Mouse (Mus musculus) hindbrain, postnatal 0 days (tissue): Measurements from ENCODE around the gene Lemd1. TPM values are rescaled to one million over a fixed set of nuclear protein-coding genes. Genes with fewer than 3 reads are reported as not detected.

Experiments
- ATAC-seq: fragments of 200-750 bp; cut with Nextera tagmentation; 2 replicates; pipeline ENCODE4 v1.8.0; 2017; ENCODE audit warnings: mild to moderate bottlenecking, moderate TSS enrichment, moderate library complexity
- DNase-seq: peaks from one replicate; pipeline ENCODE4 v3.0.0-alpha.2; 2015; ENCODE audit warnings: low spot score
- H3K27ac ChIP-seq: fragments of 300-500 bp; sonication (generic); 2 replicates; pipeline ENCODE4 v1.5.1; 2014; ENCODE audit warnings: mild to moderate bottlenecking
- H3K27me3 ChIP-seq: fragments of 300-500 bp; sonication (generic); 2 replicates; pipeline ENCODE4 v1.6.1; 2014; ENCODE audit warnings: low read length, mixed read lengths; ENCODE audit not compliant: insufficient read depth
- H3K36me3 ChIP-seq: fragments of 300-500 bp; sonication (generic); 2 replicates; pipeline ENCODE4 v1.6.1; 2014; ENCODE audit warnings: low read length, mixed read lengths; ENCODE audit not compliant: insufficient read depth
- H3K4me1 ChIP-seq: fragments of 300-500 bp; sonication (generic); 2 replicates; pipeline ENCODE4 v1.6.1; 2014; ENCODE audit warnings: antibody characterized with exemption, low read length, mixed read lengths; ENCODE audit not compliant: insufficient read depth
- H3K4me2 ChIP-seq: fragments of 300-500 bp; sonication (generic); 2 replicates; pipeline ENCODE4 v1.6.1; 2014; ENCODE audit warnings: low read depth, mild to moderate bottlenecking, low read length, moderate library complexity, mixed read lengths
- H3K4me3 ChIP-seq: fragments of 300-500 bp; sonication (generic); 2 replicates; pipeline ENCODE4 v1.5.1; 2014; ENCODE audit warnings: low read length
- H3K9ac ChIP-seq: fragments of 300-500 bp; sonication (generic); replicated peaks from 2 replicates; pipeline ENCODE4 v1.6.1; 2014; ENCODE audit warnings: mild to moderate bottlenecking, low read length, moderate library complexity, mixed read lengths
- H3K9me3 ChIP-seq: fragments of 300-500 bp; sonication (generic); 2 replicates; pipeline ENCODE4 v1.6.1; 2016; ENCODE audit warnings: low read length, mixed read lengths
- CTCF ChIP-seq: IDR thresholded peaks from 2 replicates; pipeline ENCODE4 v1.5.1; 2016; ENCODE audit warnings: antibody characterized with exemption, control low read depth, low read depth
- WGBS: fragments of 180-500 bp; shearing (Covaris S2); extraction: QIAGEN DNeasy Blood & Tissue Kit; methylation state at CpG from one replicate; pipeline ENCODE4 v1.1.7; 2014; 5-methylcytosine and 5-hydroxymethylcytosine counted together
- polyA plus RNA-seq: library from polyadenylated mRNA; unstranded; fragments of >200 nt; fragmentation: Nextera tagmentation; extraction: Ambion mirVana; gene quantifications from 2 replicates; pipeline ENCODE4 v1.2.1, GENCODE M21; 2015
- total RNA-seq: library from RNA; depleted of rRNA; stranded (reverse); fragments of >200 nt; gene quantifications from 2 replicates; pipeline ENCODE4 v1.2.3, GENCODE M21; 2014

Gene Lemd1
- total and polyA plus RNA-seq, 2 experiments from 2014 or later: 9.0 to 10.9 TPM

GRCm38 (mm10) chr1:132290921-132291675, 99.9 kb downstream of the Lemd1 start:
- Histone ChIP-seq H3K9me3 (no peaks in the 10 kb centered on the region), H3K4me1 (peaks cover 30% of the 10 kb centered on the region), H3K4me3 (no peak overlapping the region), H3K4me2 (no peak overlapping the region), H3K27ac (peak overlapping the region; percentile 4; the same call in 1 of the 2 replicates), H3K36me3 (no peaks in the 10 kb centered on the region), H3K9ac (no peak overlapping the region), H3K27me3 (no peaks in the 10 kb centered on the region)
- WGBS: 32% methylated on average over 11 of the region's 11 CpGs
- DNase-seq: peak; percentile 47
- 0 out of 2 replicates have a peak, but pooled peaks have one; percentile 25 for ATAC-seq
- TF ChIP-seq CTCF: no peak; the same call in 1 of the 2 replicates

DNA sequence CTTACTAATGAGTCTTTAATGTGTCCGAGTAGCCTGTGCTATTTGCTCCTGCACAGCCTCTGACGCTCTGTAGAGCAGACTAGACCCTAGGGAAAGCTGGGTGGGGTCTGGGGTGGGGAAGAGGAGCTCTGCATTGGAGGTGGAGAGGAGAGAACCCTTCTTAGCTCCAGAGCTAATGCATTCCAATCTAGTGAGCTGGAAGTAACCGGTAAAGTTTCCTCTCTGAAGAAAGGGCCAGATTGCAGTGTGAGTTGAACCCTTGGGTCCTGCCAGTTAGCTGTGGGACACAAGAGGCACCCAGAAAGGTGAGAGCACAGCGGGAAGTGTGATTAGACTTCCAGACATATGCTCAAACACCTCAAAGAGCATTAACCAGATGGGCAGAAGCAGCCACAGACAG, 100.5 kb downstream of the Lemd1 start:
- ATAC-seq (no peak), DNase-seq (no peak)
- Histone ChIP-seq H3K4me2 (no peak overlapping the region), H3K9me3 (no peaks in the 10 kb centered on the region), H3K36me3 (no peaks in the 10 kb centered on the region), H3K4me1 (peaks cover 26% of the 10 kb centered on the region), H3K9ac (no peak overlapping the region), H3K4me3 (no peak overlapping the region), H3K27me3 (no peaks in the 10 kb centered on the region), H3K27ac (peak overlapping the region; percentile 4; the same call in 1 of the 2 replicates)
- no peak for TF ChIP-seq CTCF
- 32% methylated on average over 4 of the region's 4 CpGs for WGBS

DNA sequence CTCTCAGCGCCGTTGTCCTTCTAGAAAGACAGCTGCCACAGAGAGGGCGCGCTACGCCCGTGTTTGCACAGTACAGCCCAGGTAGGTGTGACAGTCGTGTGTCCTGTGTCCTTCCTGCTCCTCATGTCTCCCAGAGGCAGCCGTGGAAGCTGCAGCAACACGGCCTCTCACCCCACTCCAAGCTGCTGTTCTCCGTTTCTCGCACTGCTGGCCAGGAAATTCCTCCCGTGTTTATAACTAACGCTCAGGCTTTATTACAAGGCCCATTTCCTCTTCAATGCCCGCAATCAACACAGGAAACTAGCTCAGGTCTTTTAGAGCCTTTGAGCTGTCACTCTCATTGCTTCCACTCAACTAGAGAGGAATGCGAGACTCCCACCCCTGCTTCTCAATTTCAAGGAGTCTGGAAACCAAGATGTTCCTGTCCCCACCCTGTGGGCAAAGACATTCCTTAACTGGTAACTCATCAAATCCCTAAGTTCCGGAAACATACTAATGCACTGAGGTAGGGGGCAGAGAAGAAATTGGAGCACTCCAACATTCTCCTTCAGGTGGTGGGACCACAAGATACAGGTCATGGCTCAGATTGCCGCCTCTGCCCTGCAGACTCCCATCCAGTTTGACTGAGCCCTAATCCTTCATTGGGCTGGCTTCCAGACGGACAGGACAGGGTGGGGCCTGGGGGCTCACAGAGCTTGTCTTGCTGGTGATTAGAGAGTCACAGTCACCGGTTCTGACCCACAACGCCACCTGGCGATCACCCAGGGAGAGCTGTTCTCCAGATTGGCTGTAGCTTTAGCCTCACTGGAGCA, 101.3 kb downstream of the Lemd1 start:
- H3K4me1 ChIP-seq: peaks cover 24% of the 10 kb centered on the region
- H3K4me3 ChIP-seq: no peak overlapping the region
- peak overlapping the region; percentile 33; the same call in 1 of the 2 replicates for H3K27ac ChIP-seq
- DNase-seq: peak; percentile 57
- H3K9ac ChIP-seq: no peak overlapping the region
- no peak overlapping the region for H3K4me2 ChIP-seq
- H3K27me3 ChIP-seq: no peaks in the 10 kb centered on the region
- TF ChIP-seq CTCF: peak; percentile 52
- no peaks in the 10 kb centered on the region for H3K36me3 ChIP-seq
- ATAC-seq: no peak
- WGBS: 34% methylated on average over 21 of the region's 21 CpGs
- no peaks in the 10 kb centered on the region for H3K9me3 ChIP-seq

- Histone ChIP-seq H3K4me3 (no peak overlapping the region), H3K27ac (no peak overlapping the region), H3K4me2 (no peak overlapping the region), H3K9ac (no peak overlapping the region), H3K9me3 (no peaks in the 10 kb centered on the region), H3K36me3 (no peaks in the 10 kb centered on the region), H3K4me1 (peaks cover 27% of the 10 kb centered on the region), H3K27me3 (no peaks in the 10 kb centered on the region)
- TF ChIP-seq CTCF: no peak
- ATAC-seq (no peak), DNase-seq (no peak)
- WGBS: 67% methylated on average over 7 of the region's 7 CpGs
Observed at GRCm38 (mm10) chr1:132295506-132295905, 104.3 kb downstream of the Lemd1 start.

GRCm38 (mm10) chr1:132296051-132296450, 104.8 kb downstream of the Lemd1 start:
- H3K4me2 ChIP-seq: no peak overlapping the region
- 48% methylated on average over 3 of the region's 3 CpGs for WGBS
- H3K27me3 ChIP-seq: no peaks in the 10 kb centered on the region
- no peak overlapping the region for H3K27ac ChIP-seq
- H3K36me3 ChIP-seq: no peaks in the 10 kb centered on the region
- peak; percentile 24 for DNase-seq
- peaks cover 27% of the 10 kb centered on the region for H3K4me1 ChIP-seq
- TF ChIP-seq CTCF: no peak
- no peak overlapping the region for H3K4me3 ChIP-seq
- no peak for ATAC-seq
- H3K9me3 ChIP-seq: no peaks in the 10 kb centered on the region
- no peak overlapping the region for H3K9ac ChIP-seq

DNA sequence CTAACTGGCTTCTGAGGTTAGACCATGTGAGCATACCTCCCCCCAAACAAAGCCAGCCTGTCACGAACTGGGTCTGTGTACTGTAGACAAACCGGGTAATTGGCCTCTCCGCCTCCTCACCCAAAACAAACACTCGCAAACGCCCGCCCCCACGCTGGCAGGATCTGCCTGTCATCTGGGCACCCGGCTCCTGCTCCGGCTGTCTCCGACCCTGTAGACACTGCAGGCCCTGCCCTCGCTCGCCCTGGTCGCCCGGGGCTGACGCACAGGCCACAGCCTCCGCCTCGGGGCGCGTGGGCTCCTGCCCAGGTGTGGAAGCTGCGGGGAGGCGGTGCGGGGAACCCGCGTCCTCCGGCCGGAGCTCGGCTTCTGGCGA, 107.2 kb downstream of the Lemd1 start, which contains the start of gene Klhdc8a:
Gene Klhdc8a (plus strand): TSS at position 202 of the 376 bp plus-strand sequence.
- under 1% methylated on average over 28 of the region's 28 CpGs for WGBS
- H3K9ac ChIP-seq: peak within 1 kb of the TSS; percentile 78
- peak within 1 kb of the TSS; percentile 57 for H3K4me3 ChIP-seq
- peaks cover 22% of the 10 kb centered on the region for H3K4me1 ChIP-seq
- no peaks in the 10 kb centered on the region for H3K27me3 ChIP-seq
- H3K9me3 ChIP-seq: no peaks in the 10 kb centered on the region
- H3K4me2 ChIP-seq: peak within 1 kb of the TSS; percentile 94
- no peaks in the 10 kb centered on the region for H3K36me3 ChIP-seq
- TF ChIP-seq CTCF: no peak
- peak within 1 kb of the TSS; percentile 85 for H3K27ac ChIP-seq
- DNase-seq (peak; percentile 70), ATAC-seq (peak; percentile 69)
